21 mouse cellular contexts compared by ENCODE assay signal in genomic region chr4:89550515-89550914, GRCm38 (mm10).
A peak's percentile ranks its signal among the peaks of the same experiment; 100 is the strongest.
DNase-seq lines count a peak whose midpoint lies in the region; ATAC-seq lines count a peak whose summit lies in the region.
"Had no signal": no experiment of that assay in that cellular context is flagged by ENCODE, and none has a peak within 500 bp of the region (broad histone marks: within the 10 kb centered on the region; RNA-seq: fewer than 3 reads in every experiment).

No protein-coding gene starts in this region.

- intact Hi-C loops in heart, postnatal 10 days (cut with DNase I) = no loop called here

- H3K9ac ChIP-seq in midbrain, embryonic 15.5 days = no peak overlapping the region
- H3K9ac ChIP-seq: hindbrain, embryonic 13.5 days had no signal

- DNase-seq in heart, adult 11 months = peak; percentile 25
- DNase-seq in heart, postnatal 10 days = no peak
- DNase-seq in natural killer cell, adult 2 months (ENCODE audit: low spot score in 2 of 2) = peak; percentile 8 to 36
- DNase-seq in adrenal gland, postnatal 4 days (ENCODE audit: low spot score in 2 of 2) = no peak
- no peak for DNase-seq in cerebellum, postnatal 14 days
- DNase-seq: adrenal gland, postnatal 10 days; B cell, adult 2 months; cerebellum, adult 11-12 months; cerebellum, adult 9-10 months; gastrocnemius, adult 2 months; gastrocnemius, postnatal 25 days; heart, adult 18-20 months; heart, postnatal 14 days had no signal

- WGBS in midbrain, embryonic 15.5 days = 89% methylated on average over 2 of the region's 2 CpGs

- H3K4me1 ChIP-seq in midbrain, embryonic 15.5 days = no peaks in the 10 kb centered on the region
- H3K4me1 ChIP-seq: embryonic facial prominence, embryonic 10.5 days; heart, embryonic 10.5 days; hindbrain, embryonic 13.5 days had no signal

- no peak overlapping the region for H3K4me2 ChIP-seq in midbrain, embryonic 15.5 days
- H3K4me2 ChIP-seq: hindbrain, embryonic 13.5 days had no signal

- H3K36me3 ChIP-seq in midbrain, embryonic 15.5 days (replicated peaks) = no peaks in the 10 kb centered on the region
- H3K36me3 ChIP-seq: embryonic facial prominence, embryonic 10.5 days; heart, embryonic 10.5 days; hindbrain, embryonic 13.5 days had no signal

- H3K27me3 ChIP-seq in midbrain, embryonic 15.5 days (replicated peaks) = no peaks in the 10 kb centered on the region
- H3K27me3 ChIP-seq: hindbrain, embryonic 13.5 days had no signal

- no peak overlapping the region for H3K27ac ChIP-seq in midbrain, embryonic 15.5 days
- H3K27ac ChIP-seq: embryonic facial prominence, embryonic 10.5 days; gastrocnemius, adult 2 months; heart, embryonic 10.5 days; hindbrain, embryonic 13.5 days; hindbrain, postnatal 0 days had no signal

- H3K9me3 ChIP-seq in midbrain, embryonic 15.5 days = no peaks in the 10 kb centered on the region
- H3K9me3 ChIP-seq: embryonic facial prominence, embryonic 10.5 days; heart, embryonic 10.5 days; hindbrain, embryonic 13.5 days had no signal

- no peak overlapping the region for H3K4me3 ChIP-seq in midbrain, embryonic 15.5 days
- H3K4me3 ChIP-seq: embryonic facial prominence, embryonic 10.5 days; gastrocnemius, adult 2 months; heart, embryonic 10.5 days; hindbrain, embryonic 13.5 days had no signal

- ATAC-seq in CD4-positive, CD25-positive, alpha-beta regulatory T cell, adult 4 months = peak; percentile 87
- peak; percentile 94 for ATAC-seq in inflammation-experienced regulatory T-cells, adult 6 months
- ATAC-seq in midbrain, embryonic 15.5 days (replicated peaks) = no peak
- ATAC-seq: forebrain, embryonic 14.5 days; hindbrain, postnatal 0 days had no signal

Comparison
In these comparisons a context has a peak if more than half of its experiments do, and no peak if none do; other contexts are left out.
1. DNase-seq: peak in heart, adult 11 months (single experiment) and natural killer cell, adult 2 months (2 of 2); none in heart, postnatal 10 days (0 of 2), adrenal gland, postnatal 4 days (0 of 2) and cerebellum, postnatal 14 days (0 of 2).